Mouse (Mus musculus) brown adipose tissue, adult 24 weeks (tissue): Measurements from ENCODE around the gene Calr4. TPM values are rescaled to one million over a fixed set of nuclear protein-coding genes. Genes with fewer than 3 reads are reported as not detected.
A peak's percentile ranks its signal among the peaks of the same experiment; 100 is the strongest.

Experiments used
- H3K27ac ChIP-seq: fragments of 200-500 bp; replicated peaks from 2 replicates; pipeline ENCODE4 v1.5.1; 2012; ENCODE audit warnings: low read depth, mild to moderate bottlenecking, low read length
- H3K4me1 ChIP-seq: fragments of 200-500 bp; 2 replicates; pipeline ENCODE4 v1.6.1; 2012; ENCODE audit warnings: low read length, mixed read lengths; ENCODE audit not compliant: control insufficient read depth, insufficient read depth, insufficient read length
- H3K4me3 ChIP-seq: fragments of 200-500 bp; 2 replicates; pipeline ENCODE4 v1.5.1; 2012; ENCODE audit warnings: low read depth, mild to moderate bottlenecking, low read length, moderate library complexity; ENCODE audit not compliant: insufficient read depth
- polyA plus RNA-seq: library from polyadenylated mRNA; stranded (reverse); fragments of >200 nt; gene quantifications from 2 replicates; pipeline ENCODE4 v1.2.4, GENCODE M21; 2012; ENCODE audit not compliant: missing spikeins, insufficient read depth, insufficient read length

Gene Calr4
- polyA plus RNA-seq, 1 experiment = not detected

GRCm38 (mm10) chr4:109220441-109220940 lies 13.8 kb upstream of the Calr4 start:
- Histone ChIP-seq H3K4me1 (no peaks in the 10 kb centered on the region), H3K27ac (no peak overlapping the region), H3K4me3 (no peak overlapping the region)

- Histone ChIP-seq H3K27ac (peak overlapping the region; percentile 52), H3K4me1 (no peaks in the 10 kb centered on the region; the same call in 1 of the 2 replicates), H3K4me3 (no peak overlapping the region)
Observed at GRCm38 (mm10) chr4:109222001-109222400, 12.3 kb upstream of the Calr4 start.

GRCm38 (mm10) chr4:109224762-109225552 lies 9.3 kb upstream of the Calr4 start:
- H3K4me3 ChIP-seq = no peak overlapping the region
- peak overlapping the region; percentile 72 for H3K27ac ChIP-seq
- no peaks in the 10 kb centered on the region; the same call in 1 of the 2 replicates for H3K4me1 ChIP-seq

- no peak overlapping the region for H3K27ac ChIP-seq
- no peaks in the 10 kb centered on the region; the same call in 1 of the 2 replicates for H3K4me1 ChIP-seq
Observed at GRCm38 (mm10) chr4:109225606-109226005, 8.7 kb upstream of the Calr4 start.

DNA sequence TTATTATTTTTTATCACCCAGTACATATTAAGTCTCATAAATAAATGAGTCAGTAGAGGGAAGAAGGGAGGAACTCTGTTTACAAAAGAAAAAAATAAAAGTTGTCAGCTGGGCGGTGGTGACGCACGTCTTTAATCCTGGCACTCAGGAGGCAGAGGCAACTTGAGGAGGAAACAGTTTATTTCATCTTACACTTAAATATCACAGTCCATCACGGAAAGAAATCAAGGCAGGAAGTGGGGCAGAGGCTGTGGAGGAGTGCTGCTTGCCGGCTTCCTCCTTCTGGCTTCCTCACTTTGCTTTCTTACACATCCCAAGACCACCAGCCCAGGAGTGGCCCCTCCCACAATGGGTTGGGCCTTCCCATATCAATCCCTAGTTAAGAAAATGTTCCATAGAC lies 8.2 kb upstream of the Calr4 start:
- H3K27ac ChIP-seq = no peak overlapping the region
- no peak overlapping the region for H3K4me3 ChIP-seq
- no peaks in the 10 kb centered on the region; the same call in 1 of the 2 replicates for H3K4me1 ChIP-seq

More at GRCm38 (mm10) chr4:109225606-109226005, 8.7 kb upstream of the Calr4 start:
- no peak overlapping the region for H3K4me3 ChIP-seq

DNA sequence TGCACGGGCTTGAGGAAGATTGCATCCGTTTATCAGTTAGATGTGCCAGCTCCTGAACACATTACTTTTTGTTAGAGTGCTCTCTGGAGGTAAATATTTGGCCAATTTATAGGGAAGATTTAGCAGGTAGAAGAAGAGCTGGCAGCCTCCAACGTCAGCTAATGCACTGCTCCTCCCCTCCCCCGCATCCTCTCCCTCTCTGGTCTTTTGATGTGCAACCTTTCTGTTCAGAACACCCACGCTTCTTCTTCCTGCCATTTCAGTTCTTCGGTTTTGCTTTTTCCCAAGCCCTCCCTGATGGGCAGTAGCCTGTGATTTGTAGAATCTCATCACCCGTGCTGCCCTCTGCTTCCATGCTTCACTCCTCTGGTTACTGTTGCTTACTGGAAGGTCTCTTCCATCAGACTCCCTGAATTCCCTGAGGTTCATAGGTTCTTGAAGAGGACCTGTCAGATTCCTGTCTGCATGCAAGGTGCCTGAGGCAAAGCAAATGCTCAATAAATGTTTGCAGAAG lies 4.5 kb upstream of the Calr4 start:
- Histone ChIP-seq H3K4me3 (no peak overlapping the region), H3K4me1 (no peaks in the 10 kb centered on the region; the same call in 1 of the 2 replicates), H3K27ac (no peak overlapping the region)

GRCm38 (mm10) chr4:109234806-109235350 lies 593 bp downstream of the Calr4 start:
- Histone ChIP-seq H3K4me1 (0 out of 2 replicates have a peak, but pooled peaks cover 2% of the 10 kb centered on the region), H3K4me3 (no peak overlapping the region), H3K27ac (no peak overlapping the region)

GRCm38 (mm10) chr4:109236186-109236879 lies 2.0 kb downstream of the Calr4 start:
- Histone ChIP-seq H3K4me1 (0 out of 2 replicates have a peak, but pooled peaks cover 2% of the 10 kb centered on the region), H3K4me3 (no peak overlapping the region), H3K27ac (no peak overlapping the region)

DNA sequence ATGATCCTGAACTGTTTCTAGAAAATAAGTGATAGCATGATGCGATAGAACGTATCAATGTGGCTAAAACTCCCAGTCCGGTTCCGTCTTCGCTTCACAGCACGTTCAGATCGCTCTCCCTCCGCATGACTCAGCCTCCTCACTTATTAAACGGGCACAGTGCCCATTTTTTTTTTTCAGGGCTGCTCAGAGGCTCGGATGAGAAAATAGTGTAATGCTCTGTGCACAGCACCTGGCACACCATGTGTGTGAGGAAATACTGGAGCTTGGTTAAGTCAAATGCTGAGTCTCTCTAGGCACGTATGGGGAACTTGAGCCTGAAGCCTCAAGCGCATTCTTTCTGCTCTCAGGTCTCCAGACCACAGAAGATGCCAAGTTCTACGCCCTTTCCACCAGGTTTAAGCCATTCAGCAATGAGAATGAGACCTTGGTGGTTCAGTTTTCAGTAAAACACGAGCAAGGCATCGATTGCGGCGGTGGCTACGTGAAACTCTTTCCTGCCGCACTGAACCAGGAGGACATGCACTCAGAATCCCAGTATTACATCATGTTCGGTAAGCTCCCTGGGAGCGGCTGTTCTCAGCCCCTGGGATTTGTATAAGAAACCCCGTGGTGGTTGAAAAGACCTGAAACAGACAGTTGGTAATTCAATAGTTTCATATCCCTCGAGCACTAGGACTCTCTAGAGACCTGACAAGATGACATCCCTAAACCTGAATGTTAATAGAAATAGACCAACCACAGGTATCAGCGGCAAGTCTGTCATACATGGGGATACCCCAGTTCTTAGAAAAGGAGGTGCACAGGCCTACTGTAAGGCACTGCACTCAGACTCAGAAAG lies 4.4 kb downstream of the Calr4 start:
- H3K4me3 ChIP-seq = 0 out of 2 replicates have a peak overlapping the region, but pooled peaks have one; percentile 10
- 0 out of 2 replicates have a peak overlapping the region, but pooled peaks have one; percentile 15 for H3K27ac ChIP-seq
- H3K4me1 ChIP-seq = 0 out of 2 replicates have a peak, but pooled peaks cover 2% of the 10 kb centered on the region

- Histone ChIP-seq H3K4me1 (0 out of 2 replicates have a peak, but pooled peaks cover 2% of the 10 kb centered on the region), H3K27ac (no peak overlapping the region), H3K4me3 (no peak overlapping the region)
Observed at GRCm38 (mm10) chr4:109241221-109241620, 6.9 kb downstream of the Calr4 start.

GRCm38 (mm10) chr4:109241934-109242333 lies 7.6 kb downstream of the Calr4 start:
- H3K4me1 ChIP-seq = 0 out of 2 replicates have a peak, but pooled peaks cover 2% of the 10 kb centered on the region

DNA sequence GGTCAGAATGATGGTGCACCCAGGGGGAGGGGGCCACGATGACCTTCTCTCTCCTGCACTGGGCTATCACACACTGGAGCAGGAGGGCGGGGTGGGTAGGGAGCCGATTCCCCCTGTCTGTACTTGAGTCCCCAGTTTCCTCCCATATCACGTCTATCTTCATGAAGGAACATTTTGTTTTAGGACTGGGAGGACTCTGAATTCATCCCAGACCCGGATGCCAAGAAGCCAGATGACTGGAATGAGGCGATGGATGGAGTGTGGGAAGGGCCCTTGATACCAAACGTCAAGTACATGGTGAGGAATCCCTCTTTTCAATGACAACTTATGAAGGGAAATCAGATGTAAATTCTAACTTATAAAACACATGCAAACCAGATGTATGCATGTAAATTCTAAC lies 10.2 kb downstream of the Calr4 start:
- Histone ChIP-seq H3K27ac (no peak overlapping the region), H3K4me1 (no peaks in the 10 kb centered on the region), H3K4me3 (no peak overlapping the region)

More at GRCm38 (mm10) chr4:109241934-109242333, 7.6 kb downstream of the Calr4 start:
- Histone ChIP-seq H3K27ac (no peak overlapping the region), H3K4me3 (no peak overlapping the region)

GRCm38 (mm10) chr4:109245016-109245620 lies 10.8 kb downstream of the Calr4 start:
- Histone ChIP-seq H3K4me3 (no peak overlapping the region), H3K27ac (peak overlapping the region; percentile 17; the same call in 1 of the 2 replicates), H3K4me1 (no peaks in the 10 kb centered on the region)

GRCm38 (mm10) chr4:109251605-109252004 lies 17.3 kb downstream of the Calr4 start:
- H3K4me1 ChIP-seq = no peaks in the 10 kb centered on the region
- H3K27ac ChIP-seq = no peak overlapping the region
- no peak overlapping the region for H3K4me3 ChIP-seq
